Mouse (Mus musculus) forebrain, embryonic 12.5 days (tissue): Measurements from ENCODE around the gene Satl1. TPM values are rescaled to one million over a fixed set of nuclear protein-coding genes. Genes with fewer than 3 reads are reported as not detected.
"Not testable (repeated sequence)": the region's sequence is repeated elsewhere in the genome, so short reads cannot be mapped to it uniquely, and the experiment has no call there.

Experiments used
- ATAC-seq: fragments of 200-750 bp; cut with Nextera tagmentation; 2 replicates; pipeline ENCODE4 v1.8.0; 2017; ENCODE audit warnings: moderate TSS enrichment; ENCODE audit not compliant: low FRiP score
- H3K27ac ChIP-seq: fragments of 300-500 bp; sonication (generic); 2 replicates; pipeline ENCODE4 v1.5.1; 2016; ENCODE audit warnings: mild to moderate bottlenecking
- H3K27me3 ChIP-seq: fragments of 300-500 bp; sonication (generic); 2 replicates; pipeline ENCODE4 v1.6.1; 2016; ENCODE audit warnings: mild to moderate bottlenecking
- H3K36me3 ChIP-seq: fragments of 300-500 bp; sonication (generic); replicated peaks from 2 replicates; pipeline ENCODE4 v1.6.1; 2016; ENCODE audit warnings: mild to moderate bottlenecking
- H3K4me1 ChIP-seq: fragments of 300-500 bp; sonication (generic); 2 replicates; pipeline ENCODE4 v1.6.1; 2016
- H3K4me2 ChIP-seq: fragments of 300-500 bp; sonication (generic); 2 replicates; pipeline ENCODE4 v1.6.1; 2016; ENCODE audit warnings: mild to moderate bottlenecking, moderate library complexity
- H3K4me3 ChIP-seq: fragments of 300-500 bp; sonication (generic); replicated peaks from 2 replicates; pipeline ENCODE4 v1.5.1; 2016; ENCODE audit warnings: mild to moderate bottlenecking
- H3K9ac ChIP-seq: fragments of 300-500 bp; sonication (generic); 2 replicates; pipeline ENCODE4 v1.6.1; 2016; ENCODE audit warnings: mild to moderate bottlenecking
- H3K9me3 ChIP-seq: fragments of 300-500 bp; sonication (generic); 2 replicates; pipeline ENCODE4 v1.6.1; 2016
- WGBS: fragments of 180-500 bp; shearing (Covaris S2); methylation state at CpG from one replicate; pipeline ENCODE4 v1.1.7; 2016; 5-methylcytosine and 5-hydroxymethylcytosine counted together
- polyA plus RNA-seq: library from polyadenylated mRNA; unstranded; fragments of >200 nt; fragmentation: Nextera tagmentation; extraction: Ambion mirVana; gene quantifications from 2 replicates; pipeline ENCODE4 v1.2.1, GENCODE M21; 2016

Satl1 gene
- polyA plus RNA-seq: not detected in 2 replicates

DNA sequence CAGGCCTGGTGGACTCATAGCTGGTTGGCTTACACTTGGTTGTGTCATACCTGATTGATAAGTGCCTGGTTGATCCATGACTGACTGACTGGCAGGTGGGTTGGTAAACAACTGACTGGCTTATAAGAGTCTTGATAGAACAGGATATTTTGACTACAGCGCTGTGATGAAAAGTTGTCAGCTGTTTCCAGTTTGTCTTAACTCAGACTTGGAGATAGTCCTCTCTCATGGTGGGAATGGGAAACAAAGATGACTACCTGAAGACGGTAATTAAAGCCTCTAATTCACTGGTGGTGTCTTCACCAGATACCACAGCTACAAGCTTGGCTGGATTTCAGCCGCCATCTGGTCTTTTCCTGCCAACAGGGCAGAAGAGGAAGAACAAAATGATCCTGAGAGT is at the start of gene Satl1:
Gene Satl1, minus strand, starts transcription at position 101 of the 400 bp plus-strand sequence.
- ATAC-seq: no peak
- Histone ChIP-seq H3K4me3 (no peak within 1 kb of the TSS), H3K27me3 (no peaks in the 10 kb centered on the region), H3K36me3 (no peaks in the 10 kb centered on the region), H3K4me2 (no peak within 1 kb of the TSS), H3K27ac (no peak within 1 kb of the TSS), H3K9me3 (no peaks in the 10 kb centered on the region), H3K9ac (no peak within 1 kb of the TSS), H3K4me1 (no peaks in the 10 kb centered on the region)
- 100% methylated on average over 3 of the region's 3 CpGs for WGBS

GRCm38 (mm10) chrX:112438064-112438463 is 31.5 kb upstream of the Satl1 start:
- ATAC-seq: no peak
- WGBS: 87% methylated on average over 2 of the region's 2 CpGs
- H3K27me3 ChIP-seq: no peaks in the 10 kb centered on the region

GRCm38 (mm10) chrX:112437580-112437979 is 31.0 kb upstream of the Satl1 start:
- Histone ChIP-seq H3K9me3 (no peaks in the 10 kb centered on the region), H3K4me1 (no peaks in the 10 kb centered on the region), H3K4me2 (no peak overlapping the region), H3K27ac (no peak overlapping the region), H3K27me3 (no peaks in the 10 kb centered on the region), H3K36me3 (no peaks in the 10 kb centered on the region), H3K4me3 (no peak overlapping the region), H3K9ac (no peak overlapping the region)
- no peak for ATAC-seq
- WGBS: 90% methylated on average over 1 of the region's 1 CpGs

More at GRCm38 (mm10) chrX:112438064-112438463, 31.5 kb upstream of the Satl1 start:
- no peak overlapping the region for H3K4me2 ChIP-seq
- H3K9ac ChIP-seq: no peak overlapping the region
- H3K4me1 ChIP-seq: no peaks in the 10 kb centered on the region
- no peak overlapping the region for H3K4me3 ChIP-seq
- no peaks in the 10 kb centered on the region for H3K36me3 ChIP-seq
- H3K27ac ChIP-seq: no peak overlapping the region
- H3K9me3 ChIP-seq: no peaks in the 10 kb centered on the region

- H3K36me3 ChIP-seq: not testable (repeated sequence)
- WGBS: 47% methylated on average over 2 of the region's 2 CpGs
Measured at GRCm38 (mm10) chrX:112422998-112423397, 16.4 kb upstream of the Satl1 start.

DNA sequence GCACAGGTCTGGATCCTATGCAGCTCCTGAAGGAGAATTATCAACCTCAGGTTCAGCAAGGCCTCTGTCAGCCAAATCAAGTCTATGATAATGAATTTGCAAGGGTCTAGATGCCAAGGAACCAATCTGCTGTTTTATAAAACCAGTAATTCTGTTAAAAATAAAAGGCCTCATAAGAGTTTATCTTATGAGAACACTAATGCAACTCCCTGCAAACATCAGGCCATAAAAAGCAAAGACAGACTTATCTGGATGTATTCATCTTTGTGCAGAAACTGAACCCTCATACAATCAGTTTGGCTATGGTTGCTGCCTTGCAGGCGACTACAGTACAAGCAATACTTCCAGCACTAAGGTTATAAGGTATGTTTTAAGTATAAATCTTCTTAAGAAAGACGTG is 5.7 kb upstream of the Satl1 start:
- no peaks in the 10 kb centered on the region for H3K36me3 ChIP-seq
- WGBS: 72% methylated on average over 2 of the region's 2 CpGs
- H3K9ac ChIP-seq: no peak overlapping the region
- H3K9me3 ChIP-seq: no peaks in the 10 kb centered on the region
- no peaks in the 10 kb centered on the region for H3K27me3 ChIP-seq
- no peak overlapping the region for H3K4me2 ChIP-seq
- H3K4me3 ChIP-seq: no peak overlapping the region
- no peaks in the 10 kb centered on the region for H3K4me1 ChIP-seq
- no peak for ATAC-seq
- no peak overlapping the region for H3K27ac ChIP-seq

More at GRCm38 (mm10) chrX:112422998-112423397, 16.4 kb upstream of the Satl1 start:
- H3K4me1 ChIP-seq, H3K9ac ChIP-seq, H3K4me2 ChIP-seq, H3K9me3 ChIP-seq, ATAC-seq, H3K27me3 ChIP-seq, H3K4me3 ChIP-seq, H3K27ac ChIP-seq: not testable (repeated sequence)

DNA sequence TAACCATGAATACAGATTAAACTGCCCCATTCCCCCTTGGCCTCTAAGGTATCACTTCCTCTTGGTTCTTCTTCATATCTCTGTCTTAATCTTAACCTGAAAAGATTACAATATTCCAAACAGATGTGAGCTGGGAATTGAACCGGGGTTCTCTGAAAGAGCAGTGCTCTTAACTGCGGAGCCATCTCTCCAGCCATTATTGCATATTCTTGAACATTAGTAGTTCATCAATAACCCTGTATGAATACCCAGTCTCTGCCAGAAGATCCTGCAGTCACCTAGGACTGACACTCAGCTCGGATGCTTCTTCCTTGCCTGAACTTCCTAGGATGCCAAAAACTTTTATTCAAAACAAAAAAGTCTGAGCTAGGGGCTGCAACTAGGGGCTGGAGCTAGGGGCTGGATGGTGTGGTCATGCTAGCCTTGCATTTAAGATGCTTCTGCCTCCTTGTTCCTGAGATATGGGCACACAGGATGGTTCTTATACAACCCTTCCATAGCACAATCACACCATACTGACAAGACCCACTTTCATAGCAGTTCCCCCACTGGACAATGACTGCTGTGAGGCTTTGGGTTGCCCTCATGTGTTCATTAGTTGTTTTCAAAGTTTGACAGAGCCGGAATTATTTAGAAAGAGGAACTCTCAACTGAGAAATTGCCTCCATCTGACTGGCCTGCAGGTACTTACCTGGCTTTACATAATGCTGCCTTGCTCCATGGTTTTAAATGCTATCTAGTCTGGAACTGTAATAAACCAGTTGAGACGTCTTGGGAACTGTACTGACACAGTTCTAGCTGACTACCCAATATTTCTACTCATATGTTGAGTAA is 35.8 kb downstream of the Satl1 start:
- H3K4me1 ChIP-seq, H3K9ac ChIP-seq, H3K27ac ChIP-seq, H3K27me3 ChIP-seq, H3K4me2 ChIP-seq, H3K4me3 ChIP-seq, H3K36me3 ChIP-seq, H3K9me3 ChIP-seq: not testable (repeated sequence)
- WGBS: 84% methylated on average over 5 of the region's 5 CpGs
- ATAC-seq: peak; percentile 100

- H3K27ac ChIP-seq: no peak overlapping the region
- no peak overlapping the region for H3K4me2 ChIP-seq
- no peaks in the 10 kb centered on the region for H3K36me3 ChIP-seq
- ATAC-seq: no peak
- H3K9ac ChIP-seq: no peak overlapping the region
- H3K27me3 ChIP-seq: no peaks in the 10 kb centered on the region
- peaks cover 6% of the 10 kb centered on the region for H3K9me3 ChIP-seq
- H3K4me1 ChIP-seq: no peaks in the 10 kb centered on the region
- no peak overlapping the region for H3K4me3 ChIP-seq
- 51% methylated on average over 4 of the region's 4 CpGs for WGBS
Measured at GRCm38 (mm10) chrX:112368426-112368825, 38.2 kb downstream of the Satl1 start.

- no peaks in the 10 kb centered on the region for H3K36me3 ChIP-seq
- no peak for ATAC-seq
- no peak overlapping the region for H3K27ac ChIP-seq
- no peak overlapping the region for H3K4me3 ChIP-seq
- H3K9me3 ChIP-seq: no peaks in the 10 kb centered on the region
- H3K4me1 ChIP-seq: no peaks in the 10 kb centered on the region
- H3K4me2 ChIP-seq: no peak overlapping the region
- H3K9ac ChIP-seq: no peak overlapping the region
- H3K27me3 ChIP-seq: no peaks in the 10 kb centered on the region
- WGBS: 30% methylated on average over 3 of the region's 3 CpGs
Measured at GRCm38 (mm10) chrX:112348395-112348791, 58.2 kb downstream of the Satl1 start.

GRCm38 (mm10) chrX:112347467-112348394 is 58.8 kb downstream of the Satl1 start:
- H3K36me3 ChIP-seq: no peaks in the 10 kb centered on the region
- no peak overlapping the region for H3K4me3 ChIP-seq
- 44% methylated on average over 4 of the region's 4 CpGs for WGBS
- no peak overlapping the region for H3K4me2 ChIP-seq
- 0 out of 2 replicates have a peak, but pooled peaks have one; percentile 33 for ATAC-seq
- no peaks in the 10 kb centered on the region for H3K4me1 ChIP-seq
- H3K27me3 ChIP-seq: no peaks in the 10 kb centered on the region
- no peak overlapping the region for H3K9ac ChIP-seq
- no peaks in the 10 kb centered on the region for H3K9me3 ChIP-seq
- no peak overlapping the region for H3K27ac ChIP-seq

- WGBS: 81% methylated on average over 3 of the region's 3 CpGs
- Histone ChIP-seq H3K9me3 (no peaks in the 10 kb centered on the region), H3K36me3 (no peaks in the 10 kb centered on the region), H3K4me2 (no peak overlapping the region), H3K9ac (no peak overlapping the region), H3K4me3 (no peak overlapping the region), H3K27ac (no peak overlapping the region), H3K4me1 (no peaks in the 10 kb centered on the region), H3K27me3 (no peaks in the 10 kb centered on the region)
- ATAC-seq: no peak
Measured at GRCm38 (mm10) chrX:112339486-112339885, 67.1 kb downstream of the Satl1 start.
